Mouse (Mus musculus) ES-CJ7 (cell line): ENCODE results near the gene Zfp575.
"Not testable (repeated sequence)": the region's sequence is repeated elsewhere in the genome, so short reads cannot be mapped to it uniquely, and the experiment has no call there.

Experiments
- DNase-seq: peaks from one replicate; pipeline ENCODE4 v3.0.0; 2011; ENCODE audit warnings: low read depth, low spot score

The Zfp575 gene

DNA sequence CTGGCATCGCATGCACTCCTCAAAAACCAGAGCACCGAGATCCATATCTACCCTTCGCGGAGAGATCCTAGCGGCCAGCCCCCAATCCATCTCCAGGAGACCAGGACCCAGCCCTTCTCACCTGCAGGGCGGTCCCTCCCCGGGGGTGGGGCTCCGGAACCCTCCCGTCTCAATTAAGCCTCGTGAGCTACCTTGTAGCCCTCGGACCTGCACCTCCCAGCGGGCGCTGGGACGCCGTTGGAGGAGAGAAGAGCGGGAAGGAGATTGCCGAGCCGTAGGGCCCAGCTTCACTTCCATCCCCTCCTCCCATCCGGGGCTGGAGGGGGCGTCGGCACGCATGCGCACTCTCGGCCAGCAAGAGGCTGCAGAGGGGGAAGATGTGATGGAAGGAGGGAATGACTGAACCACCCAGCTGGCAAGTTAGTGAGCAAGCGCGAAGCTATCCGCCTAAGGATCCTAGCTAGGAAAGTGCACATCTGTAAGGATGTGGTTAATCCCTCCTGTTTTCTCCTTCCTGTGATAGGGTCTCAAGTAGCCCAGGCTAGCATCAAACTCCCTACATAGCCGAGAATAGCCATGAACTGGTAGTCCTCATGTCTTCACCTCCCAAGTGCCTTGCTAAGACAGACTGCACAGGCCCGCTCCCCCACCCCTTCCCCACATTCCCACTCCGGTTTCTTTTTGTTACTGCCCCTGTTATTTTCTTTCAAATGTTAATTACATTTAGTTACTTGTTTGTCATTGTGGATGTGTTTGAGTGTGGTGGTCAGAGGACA, at the start of gene Zfp575, which contains the start of gene Ethe1:
Gene Zfp575 (minus strand): TSS at position 312 of the 776 bp plus-strand sequence.
Gene Ethe1 (plus strand): TSS at position 214 of the 776 bp plus-strand sequence.
- DNase-seq, result peak; percentile 79

DNA sequence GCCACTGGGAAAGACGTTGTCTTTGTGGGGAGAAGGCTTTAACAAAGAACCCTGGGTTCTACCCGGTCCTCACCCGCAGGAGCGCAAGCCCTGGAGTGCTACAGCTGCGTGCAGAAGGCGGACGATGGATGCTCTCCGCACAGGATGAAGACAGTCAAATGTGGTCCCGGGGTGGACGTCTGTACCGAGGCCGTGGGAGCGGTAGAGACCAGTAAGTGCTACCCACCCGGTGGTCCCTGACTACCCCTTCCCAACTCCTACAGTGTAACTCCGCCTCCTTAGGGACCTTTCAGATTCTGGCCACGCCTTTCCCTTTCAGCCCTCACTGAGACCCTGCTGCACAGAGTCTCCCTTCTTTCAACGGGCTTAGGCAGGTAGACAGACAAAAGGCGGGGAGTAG, 49.6 kb upstream of the Zfp575 start:
- DNase-seq, result peak; percentile 32

GRCm38 (mm10) chr7:24636264-24636663, 48.8 kb upstream of the Zfp575 start, which contains the start of gene Lypd3:
TSS of gene Lypd3 (plus strand) at chr7:24636550.
- DNase-seq, result no peak

DNA sequence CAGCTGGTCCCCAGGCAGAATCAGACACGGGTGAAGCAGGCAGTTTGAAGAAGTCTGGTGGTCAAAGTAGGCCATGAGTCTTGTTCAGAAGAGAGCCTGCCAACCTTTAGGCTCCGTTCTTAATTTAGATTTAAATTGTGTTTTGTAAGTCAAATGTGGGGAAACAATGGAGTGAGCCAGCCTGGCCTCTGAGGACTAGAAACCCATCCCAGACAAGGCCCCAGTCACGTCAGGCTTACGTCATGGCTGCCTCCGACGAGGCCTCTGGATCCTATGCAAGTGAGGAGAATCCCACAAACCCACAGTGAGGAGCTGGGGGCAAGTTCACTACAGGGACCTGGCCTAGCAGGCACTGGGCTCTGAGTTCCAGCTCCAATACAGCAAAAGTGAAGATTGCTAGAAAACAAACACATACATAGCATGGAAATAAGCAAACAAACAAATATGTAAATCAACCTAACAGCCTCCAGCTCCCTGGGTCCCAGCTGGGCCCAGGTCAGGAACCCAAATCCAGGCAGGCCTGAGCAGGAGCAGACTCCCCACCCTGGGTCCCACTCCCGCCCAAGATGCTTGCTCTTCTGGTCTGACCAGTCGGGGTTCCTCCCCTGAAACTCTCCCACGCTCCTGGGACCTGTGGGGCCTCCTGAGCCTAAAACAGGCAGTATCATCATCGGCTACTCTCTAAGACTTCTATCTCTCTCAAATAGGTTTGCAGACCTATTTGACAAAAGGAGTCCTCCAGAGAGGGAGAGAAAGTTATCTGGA, 42.9 kb upstream of the Zfp575 start:
- DNase-seq, result peak; percentile 61

GRCm38 (mm10) chr7:24629672-24630071, 42.2 kb upstream of the Zfp575 start:
- DNase-seq, result no peak

DNA sequence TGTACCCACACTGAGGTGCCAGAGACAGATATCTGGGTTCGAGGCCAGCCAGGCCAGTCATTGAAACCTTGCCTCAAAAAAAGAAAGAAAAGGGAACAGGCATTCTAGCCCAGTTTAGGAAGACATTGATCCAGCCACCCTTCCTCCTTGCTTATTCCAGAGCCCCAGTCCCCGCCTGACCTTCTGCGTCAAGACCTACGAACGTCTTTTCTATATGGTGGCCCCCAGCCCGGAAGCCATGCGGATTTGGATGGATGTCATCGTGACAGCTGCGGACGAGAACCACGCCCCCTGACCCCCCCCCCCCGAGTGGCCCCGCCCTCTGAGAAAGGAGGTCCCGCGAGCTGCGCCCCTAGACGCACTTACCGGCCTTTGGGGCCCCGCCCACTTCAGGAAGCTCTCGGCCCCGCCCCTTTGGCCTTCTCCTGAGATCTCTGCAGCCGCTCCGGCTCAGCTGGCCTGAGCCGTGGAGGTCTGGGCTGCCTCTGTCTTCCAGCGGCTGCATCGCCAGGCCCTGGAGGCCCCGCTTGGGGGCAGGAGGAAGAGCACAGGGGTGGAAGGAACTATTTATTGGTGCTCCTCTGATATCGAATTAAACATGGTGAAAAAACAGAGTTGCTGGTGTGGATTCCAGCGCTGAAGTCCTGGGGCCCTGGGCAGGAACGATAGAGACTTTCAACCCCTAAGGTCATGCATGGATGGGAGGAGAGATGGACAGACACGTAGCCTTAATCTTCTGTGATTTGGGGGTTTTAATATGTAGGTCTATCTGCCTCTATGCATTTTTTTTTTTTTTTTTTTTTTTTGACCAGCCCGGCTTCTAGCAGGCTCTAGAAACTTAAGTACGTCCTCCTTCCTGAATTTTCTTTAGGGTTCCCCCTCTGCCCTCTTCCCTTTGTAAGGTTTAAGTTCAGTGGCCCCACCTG, 41.5 kb upstream of the Zfp575 start:
- peak; percentile 89 for DNase-seq

- no peak for DNase-seq
Observed at GRCm38 (mm10) chr7:24622967-24623366, 35.5 kb upstream of the Zfp575 start.

DNA sequence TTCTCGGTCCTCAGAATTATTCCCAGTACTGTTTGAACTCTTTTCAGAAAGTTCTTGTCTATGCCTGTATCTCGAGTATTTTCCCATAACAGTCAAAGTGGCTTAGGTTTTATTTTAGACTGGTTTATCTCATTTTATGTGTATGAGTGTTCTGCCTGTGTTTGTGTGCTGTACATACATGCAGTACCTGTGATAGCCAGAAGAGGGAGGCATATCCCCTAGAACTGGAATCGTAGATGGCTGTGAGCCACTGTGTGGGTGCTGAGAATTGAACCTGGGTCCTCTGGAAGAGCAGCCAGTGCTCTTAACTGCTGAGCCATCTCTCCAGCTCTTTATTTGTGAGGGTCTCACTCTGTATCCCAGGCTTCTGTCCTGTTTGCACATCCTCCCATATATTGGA, 33.8 kb upstream of the Zfp575 start:
- peak; percentile 70 for DNase-seq

DNA sequence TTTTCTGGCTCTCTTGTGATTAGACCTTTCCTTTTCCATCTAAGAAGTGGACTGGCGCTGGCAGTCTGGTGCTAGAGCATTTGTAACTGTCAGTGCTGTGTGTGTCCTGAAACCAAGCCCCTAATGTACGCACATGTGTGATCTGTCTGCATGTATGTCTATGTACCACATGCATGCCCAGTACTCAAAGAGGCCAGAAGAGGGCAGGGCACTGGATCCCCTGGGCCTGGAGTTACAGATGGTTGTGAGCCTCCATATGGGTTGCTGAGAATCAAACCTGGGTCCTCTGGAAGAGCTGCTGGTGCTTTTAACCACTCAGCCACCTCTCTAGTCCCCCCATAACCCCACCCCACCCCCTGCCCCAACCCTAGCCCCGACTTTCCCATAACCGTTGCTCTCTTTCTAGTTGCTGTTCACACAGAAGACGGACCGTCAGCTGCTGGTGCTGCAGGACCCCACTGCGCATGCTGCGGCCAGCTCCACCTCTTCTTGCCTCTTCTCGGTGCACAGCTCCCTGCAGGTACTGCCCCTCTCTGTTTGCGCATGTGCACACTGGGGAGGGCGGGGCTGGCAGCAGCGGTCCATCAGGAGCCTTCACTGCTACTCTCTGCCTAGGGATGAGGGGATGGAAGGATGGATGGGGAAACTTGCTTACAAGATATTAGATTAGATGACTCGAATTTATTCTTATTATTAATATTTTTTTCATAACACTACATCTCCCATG, 32.4 kb upstream of the Zfp575 start:
- peak; percentile 94 for DNase-seq

DNA sequence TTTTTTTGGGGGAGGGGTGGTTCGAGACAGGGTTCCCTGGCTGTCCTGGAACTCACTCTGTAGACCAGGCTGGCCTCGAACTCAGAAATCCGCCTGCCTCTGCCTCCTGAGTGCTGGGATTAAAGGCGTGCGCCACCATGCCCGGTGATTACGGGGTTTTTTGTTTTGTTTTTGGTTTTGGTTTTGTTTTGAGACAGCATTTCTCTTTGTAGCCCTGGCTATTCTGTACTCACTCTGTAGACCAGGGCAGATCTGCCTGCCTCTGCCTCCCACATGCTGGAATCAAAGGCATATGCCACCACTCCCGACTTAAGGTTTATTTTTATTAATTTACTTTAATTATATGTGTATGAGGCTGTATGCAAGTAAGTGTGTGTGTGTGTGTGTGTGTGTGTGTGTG, 30.9 kb upstream of the Zfp575 start:
- DNase-seq, result not testable (repeated sequence)

- DNase-seq, result no peak
Observed at GRCm38 (mm10) chr7:24617763-24618162, 30.3 kb upstream of the Zfp575 start.

DNA sequence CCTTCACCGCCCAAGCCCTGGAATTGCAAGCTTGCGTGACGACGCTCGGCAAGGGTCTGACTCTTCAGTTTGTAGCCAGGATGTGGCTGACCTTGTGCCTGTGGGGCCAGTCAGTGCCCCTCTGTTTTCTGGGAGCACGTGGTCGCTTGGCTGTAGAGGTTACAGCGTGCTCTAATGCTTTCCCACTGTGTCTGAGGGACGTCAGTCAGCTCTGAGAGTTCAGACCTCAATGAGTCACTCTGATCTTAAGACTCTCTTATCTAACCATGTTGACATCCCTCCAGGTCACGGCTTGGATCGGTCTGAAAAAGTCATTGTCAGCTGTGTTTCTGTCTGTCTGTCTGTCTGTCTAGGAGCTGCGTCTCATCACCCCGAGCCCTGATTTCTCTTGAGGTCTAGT, 27.4 kb upstream of the Zfp575 start:
- no peak for DNase-seq

- peak; percentile 64 for DNase-seq
Observed at GRCm38 (mm10) chr7:24612308-24612910, 25.0 kb upstream of the Zfp575 start.

DNA sequence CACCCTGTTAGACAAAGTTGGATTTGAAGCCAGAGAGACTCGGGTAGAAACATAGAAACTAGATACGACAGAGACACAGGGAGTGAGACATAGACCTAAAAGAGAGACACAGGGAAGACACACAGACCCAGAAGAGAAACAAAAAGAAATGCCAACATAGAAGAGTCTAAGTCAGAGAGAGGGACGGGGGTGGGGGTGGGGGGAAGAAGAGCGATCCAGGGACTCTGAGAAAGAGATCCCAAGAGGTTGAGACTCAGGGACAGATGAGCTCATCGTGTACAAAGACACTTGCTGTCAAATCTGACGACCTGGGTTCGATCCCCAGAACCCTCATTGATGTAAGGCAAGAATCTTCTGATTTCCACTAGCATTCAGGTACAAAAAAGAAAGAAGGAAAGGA, 24.3 kb upstream of the Zfp575 start:
- no peak for DNase-seq

- DNase-seq, result peak; percentile 80
Observed at GRCm38 (mm10) chr7:24610879-24611494, 23.5 kb upstream of the Zfp575 start.

GRCm38 (mm10) chr7:24610144-24610878, 22.9 kb upstream of the Zfp575 start, which contains the start of gene Phldb3:
TSS of gene Phldb3 (plus strand) at chr7:24610763.
- no peak for DNase-seq

GRCm38 (mm10) chr7:24608561-24608960, 21.1 kb upstream of the Zfp575 start:
- no peak for DNase-seq

- peak; percentile 72 for DNase-seq
Observed at GRCm38 (mm10) chr7:24608017-24608416, 20.6 kb upstream of the Zfp575 start.

DNA sequence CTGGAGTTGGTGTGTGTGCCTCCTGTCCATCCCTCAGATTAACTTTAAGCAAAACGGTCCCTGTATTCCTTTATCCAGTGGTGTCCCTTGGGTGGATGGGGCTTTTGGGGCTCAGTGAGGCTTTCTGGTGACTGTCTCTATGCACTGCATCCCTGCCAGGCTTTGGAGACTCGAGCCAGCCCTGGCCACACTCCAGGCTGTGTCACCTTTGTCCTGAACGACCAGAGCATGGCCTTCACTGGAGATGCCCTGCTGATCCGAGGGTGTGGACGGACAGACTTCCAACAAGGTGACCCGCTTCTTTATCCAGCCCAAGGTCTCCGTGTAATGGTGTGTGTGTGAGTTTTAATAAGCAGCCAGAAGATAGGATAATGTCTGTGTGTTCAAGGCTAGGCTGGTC, 18.6 kb upstream of the Zfp575 start:
- no peak for DNase-seq
